Mouse (Mus musculus) heart, adult 2 months (tissue): ENCODE data around the gene Angptl2. TPM values are rescaled to one million over a fixed set of nuclear protein-coding genes. Genes with fewer than 3 reads are reported as not detected.
"Not testable (repeated sequence)": the region's sequence is repeated elsewhere in the genome, so short reads cannot be mapped to it uniquely, and the experiment has no call there.

Source experiments
- DNase-seq, 2 experiments: peaks; one replicate each; pipeline ENCODE4 v3.0.0; 2021
- H3K27ac ChIP-seq: fragments of 200-600 bp; 2 replicates; pipeline ENCODE4 v1.8.1; 2022
- H3K27me3 ChIP-seq: fragments of 200-500 bp; 2 replicates; pipeline ENCODE4 v1.6.1; 2012; ENCODE audit warnings: mild to moderate bottlenecking, low read length, inconsistent platforms, mixed read lengths; ENCODE audit not compliant: control insufficient read depth, insufficient read depth
- H3K36me3 ChIP-seq: fragments of 200-500 bp; 2 replicates; pipeline ENCODE4 v1.6.1; 2012; ENCODE audit warnings: low read length, inconsistent platforms; ENCODE audit not compliant: control insufficient read depth, insufficient read depth
- H3K4me1 ChIP-seq: fragments of 200-500 bp; 2 replicates; pipeline ENCODE4 v1.6.1; 2011; ENCODE audit warnings: low read length; ENCODE audit not compliant: control insufficient read depth, insufficient read depth
- H3K4me3 ChIP-seq: fragments of 200-600 bp; 2 replicates; pipeline ENCODE4 v1.8.1; 2022
- H3K79me2 ChIP-seq: fragments of 200-500 bp; replicated peaks from 2 replicates; pipeline ENCODE4 v1.6.1; 2012; ENCODE audit warnings: mild to moderate bottlenecking, inconsistent platforms, low read length, moderate library complexity, mixed read lengths; ENCODE audit not compliant: control insufficient read depth, insufficient read depth
- H3K9ac ChIP-seq: fragments of 200-500 bp; 2 replicates; pipeline ENCODE4 v1.6.1; 2012; ENCODE audit warnings: low read depth, mild to moderate bottlenecking, control low read depth, inconsistent platforms, low read length, mixed read lengths
- CTCF ChIP-seq: fragments of 200-600 bp; IDR thresholded peaks from 2 replicates; pipeline ENCODE4 v1.8.1; 2022; ENCODE audit warnings: antibody characterized with exemption, mild to moderate bottlenecking, moderate library complexity
- EP300 ChIP-seq: fragments of 200-500 bp; IDR thresholded peaks from 2 replicates; pipeline ENCODE4 v1.6.1; 2011; ENCODE audit warnings: low read depth, low read length, control low read depth; ENCODE audit not compliant: insufficient read depth
- POLR2A ChIP-seq: fragments of 200-500 bp; IDR thresholded peaks from 2 replicates; pipeline ENCODE4 v1.6.1; 2011; ENCODE audit warnings: mild to moderate bottlenecking, low read depth, low read length, control low read depth; ENCODE audit not compliant: insufficient read depth
- WGBS: fragments of 180-500 bp; shearing (Covaris S2); methylation state at CpG from one replicate; pipeline ENCODE4 v1.1.7; 2018; 5-methylcytosine and 5-hydroxymethylcytosine counted together
- intact Hi-C: fragments of 180-260 bp; cut with DNase I; formaldehyde crosslinking; loops from one replicate; pipeline ENCODE4 v1.15.1; 2025
- polyA plus RNA-seq: library from polyadenylated mRNA; depleted of rRNA; stranded (reverse); fragments of >200 nt; gene quantifications from 2 replicates; pipeline ENCODE4 v1.2.3, GENCODE M21; 2012
- total RNA-seq, 2 experiments: library from RNA; stranded (reverse); gene quantifications; 2 replicates each; pipeline ENCODE4 v1.2.3; 2021

Angptl2 gene
- total and polyA plus RNA-seq, 3 experiments: 45.3 to 91.4 (median 46.2) TPM

DNA sequence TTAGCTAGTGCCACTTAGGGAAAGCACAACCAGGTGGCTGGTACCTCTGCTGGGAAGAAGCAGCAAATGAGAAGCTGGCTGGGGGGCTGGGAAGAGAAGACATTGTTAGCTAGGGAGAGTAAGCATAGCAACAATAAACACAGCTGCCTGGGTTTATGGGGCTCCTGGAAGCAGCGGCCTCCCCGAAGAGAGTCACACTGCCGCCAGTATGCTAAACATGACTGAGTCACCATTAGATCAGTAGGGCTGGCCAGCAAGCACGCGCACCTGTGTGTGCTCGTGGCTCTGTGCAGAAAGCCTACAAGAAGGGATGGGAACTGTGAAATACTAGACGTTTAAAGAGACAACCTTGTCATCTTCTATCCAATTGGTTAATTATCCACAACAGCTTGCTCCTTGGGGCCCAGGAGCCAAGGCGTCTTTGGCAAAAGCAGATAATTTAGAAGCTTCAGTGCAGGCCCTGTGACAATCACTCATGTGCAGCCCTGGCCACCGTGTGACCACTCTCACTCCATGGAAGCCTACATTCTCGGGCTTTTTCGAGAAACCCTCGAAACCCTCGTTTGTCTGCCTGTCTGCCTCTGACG, 9.8 kb upstream of the Angptl2 start:
- Histone ChIP-seq H3K4me3 (no peak overlapping the region), H3K9ac (no peak overlapping the region), H3K79me2 (no peaks in the 10 kb centered on the region), H3K27ac (peak overlapping the region; percentile 68), H3K36me3 (no peaks in the 10 kb centered on the region), H3K4me1 (peaks cover 24% of the 10 kb centered on the region), H3K27me3 (no peaks in the 10 kb centered on the region)
- TF ChIP-seq POLR2A (no peak), EP300 (no peak), CTCF (no peak)
- intact Hi-C loops: no loop called here
- DNase-seq: peak in 1 of 2 experiments; percentile 4
- WGBS: 77% methylated on average over 14 of the region's 14 CpGs

GRCm38 (mm10) chr2:33207069-33207468, 8.8 kb upstream of the Angptl2 start:
- Histone ChIP-seq H3K4me3 (no peak overlapping the region), H3K36me3 (no peaks in the 10 kb centered on the region), H3K4me1 (peaks cover 24% of the 10 kb centered on the region), H3K79me2 (no peaks in the 10 kb centered on the region), H3K27ac (peak overlapping the region; percentile 68), H3K27me3 (no peaks in the 10 kb centered on the region), H3K9ac (no peak overlapping the region)
- WGBS: 22% methylated on average over 4 of the region's 4 CpGs
- intact Hi-C loops: no loop called here
- peak; percentile 65 to 78 for DNase-seq
- peak; percentile 64 for TF ChIP-seq EP300
- no peak for TF ChIP-seq CTCF
- TF ChIP-seq POLR2A: peak; percentile 30; the same call in 1 of the 2 replicates

GRCm38 (mm10) chr2:33208134-33208533, 7.7 kb upstream of the Angptl2 start:
- Histone ChIP-seq H3K79me2 (no peaks in the 10 kb centered on the region), H3K27me3 (no peaks in the 10 kb centered on the region), H3K4me1 (peaks cover 23% of the 10 kb centered on the region), H3K27ac (no peak overlapping the region; the same call in 1 of the 2 replicates), H3K4me3 (no peak overlapping the region), H3K9ac (no peak overlapping the region), H3K36me3 (no peaks in the 10 kb centered on the region)
- intact Hi-C loops: no loop called here
- 53% methylated on average over 5 of the region's 5 CpGs for WGBS
- DNase-seq: no peak
- TF ChIP-seq POLR2A (no peak), CTCF (no peak), EP300 (no peak)

DNA sequence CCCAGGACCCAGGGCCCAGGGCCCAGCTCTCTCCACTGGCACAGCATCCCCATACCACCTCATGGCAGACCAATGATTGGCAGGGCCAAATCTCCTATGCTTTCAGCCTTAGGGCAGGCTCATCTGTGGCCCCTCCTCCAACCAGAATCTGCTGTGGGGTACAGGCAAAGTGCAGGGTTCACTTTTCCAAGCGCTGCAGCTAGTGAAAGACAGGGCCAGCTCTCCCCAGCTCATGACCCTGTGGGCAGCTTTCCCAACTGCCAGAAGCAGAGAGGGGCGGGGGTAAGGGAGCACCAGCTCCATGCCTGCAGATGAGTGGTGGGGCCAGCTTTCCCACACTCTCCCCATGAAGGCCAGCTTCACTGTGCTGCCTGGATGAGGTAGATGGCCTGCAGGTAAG, 5.0 kb upstream of the Angptl2 start:
- no peaks in the 10 kb centered on the region for H3K36me3 ChIP-seq
- H3K9ac ChIP-seq: no peak overlapping the region
- H3K4me1 ChIP-seq: peaks cover 7% of the 10 kb centered on the region
- no peak for DNase-seq
- intact Hi-C loops: no loop called here
- no peaks in the 10 kb centered on the region for H3K27me3 ChIP-seq
- TF ChIP-seq CTCF: no peak
- TF ChIP-seq EP300: no peak
- no peak for TF ChIP-seq POLR2A
- 67% methylated on average over 2 of the region's 2 CpGs for WGBS
- H3K27ac ChIP-seq: no peak overlapping the region
- no peaks in the 10 kb centered on the region for H3K79me2 ChIP-seq
- no peak overlapping the region for H3K4me3 ChIP-seq

GRCm38 (mm10) chr2:33211263-33211662, 4.6 kb upstream of the Angptl2 start:
- H3K79me2 ChIP-seq, H3K27me3 ChIP-seq, DNase-seq, H3K27ac ChIP-seq, intact Hi-C loops, H3K4me1 ChIP-seq, H3K36me3 ChIP-seq, H3K4me3 ChIP-seq, H3K9ac ChIP-seq: not testable (repeated sequence)
- WGBS: 93% methylated on average over 11 of the region's 11 CpGs

- intact Hi-C loops: no loop called here
- DNase-seq: no peak
- Histone ChIP-seq H3K4me1 (peaks cover 10% of the 10 kb centered on the region), H3K79me2 (no peaks in the 10 kb centered on the region), H3K27ac (peak overlapping the region; percentile 86), H3K9ac (peak overlapping the region; percentile 22; the same call in 1 of the 2 replicates), H3K4me3 (peak overlapping the region; percentile 31), H3K27me3 (no peaks in the 10 kb centered on the region), H3K36me3 (no peaks in the 10 kb centered on the region)
- WGBS: 67% methylated on average over 5 of the region's 5 CpGs
- TF ChIP-seq CTCF: no peak
- TF ChIP-seq EP300: no peak
- TF ChIP-seq POLR2A: no peak
These were observed 631 bp upstream of the Angptl2 start for GRCm38 (mm10) chr2:33215177-33215699.
